Mouse (Mus musculus): ENCODE measurements around the gene Skap2.
A peak's percentile ranks its signal among the peaks of the same experiment; 100 is the strongest.

The Skap2 gene

GRCm38 (mm10) chr6:52012409-52013244, at the start of gene Skap2:
TSS of gene Skap2 (minus strand) at chr6:52012549.
- peak; percentile 94 for ATAC-seq (ENCODE audit: insufficient number of reproducible peaks, low FRiP score, low TSS enrichment)

GRCm38 (mm10) chr6:52058899-52059448, 46.6 kb upstream of the Skap2 start:
- ATAC-seq (ENCODE audit: insufficient number of reproducible peaks, low FRiP score, low TSS enrichment) = no peak

- ATAC-seq (ENCODE audit: insufficient number of reproducible peaks, low FRiP score, low TSS enrichment) = no peak
Observed at GRCm38 (mm10) chr6:52058120-52058519, 45.8 kb upstream of the Skap2 start.

GRCm38 (mm10) chr6:52053567-52054561, 41.5 kb upstream of the Skap2 start:
- no peak for ATAC-seq (ENCODE audit: insufficient number of reproducible peaks, low FRiP score, low TSS enrichment)

- ATAC-seq (ENCODE audit: insufficient number of reproducible peaks, low FRiP score, low TSS enrichment) = no peak
Observed at GRCm38 (mm10) chr6:52050062-52050461, 37.7 kb upstream of the Skap2 start.

- no peak for ATAC-seq (ENCODE audit: insufficient number of reproducible peaks, low FRiP score, low TSS enrichment)
Observed at GRCm38 (mm10) chr6:52045517-52045916, 33.2 kb upstream of the Skap2 start.

- ATAC-seq (ENCODE audit: insufficient number of reproducible peaks, low FRiP score, low TSS enrichment) = no peak
Observed at GRCm38 (mm10) chr6:52036077-52036476, 23.7 kb upstream of the Skap2 start.

- no peak for ATAC-seq (ENCODE audit: insufficient number of reproducible peaks, low FRiP score, low TSS enrichment)
Observed at GRCm38 (mm10) chr6:52031181-52031580, 18.8 kb upstream of the Skap2 start.

- ATAC-seq (ENCODE audit: insufficient number of reproducible peaks, low FRiP score, low TSS enrichment) = no peak
Observed at GRCm38 (mm10) chr6:52028131-52028530, 15.8 kb upstream of the Skap2 start.

- ATAC-seq (ENCODE audit: insufficient number of reproducible peaks, low FRiP score, low TSS enrichment) = no peak
Observed at GRCm38 (mm10) chr6:52027181-52027580, 14.8 kb upstream of the Skap2 start.

- ATAC-seq (ENCODE audit: insufficient number of reproducible peaks, low FRiP score, low TSS enrichment) = no peak
Observed at GRCm38 (mm10) chr6:52026281-52026680, 13.9 kb upstream of the Skap2 start.

GRCm38 (mm10) chr6:52024730-52025129, 12.4 kb upstream of the Skap2 start:
- no peak for ATAC-seq (ENCODE audit: insufficient number of reproducible peaks, low FRiP score, low TSS enrichment)

GRCm38 (mm10) chr6:52022363-52022762, 10.0 kb upstream of the Skap2 start:
- no peak for ATAC-seq (ENCODE audit: insufficient number of reproducible peaks, low FRiP score, low TSS enrichment)

- ATAC-seq (ENCODE audit: insufficient number of reproducible peaks, low FRiP score, low TSS enrichment) = no peak
Observed at GRCm38 (mm10) chr6:52020276-52020675, 7.9 kb upstream of the Skap2 start.

GRCm38 (mm10) chr6:52013245-52013945, 1.0 kb upstream of the Skap2 start:
- ATAC-seq (ENCODE audit: insufficient number of reproducible peaks, low FRiP score, low TSS enrichment) = no peak

GRCm38 (mm10) chr6:52011559-52012408, 565 bp downstream of the Skap2 start:
- ATAC-seq (ENCODE audit: insufficient number of reproducible peaks, low FRiP score, low TSS enrichment) = no peak

- no peak for ATAC-seq (ENCODE audit: insufficient number of reproducible peaks, low FRiP score, low TSS enrichment)
Observed at GRCm38 (mm10) chr6:52009385-52009784, 3.0 kb downstream of the Skap2 start.

GRCm38 (mm10) chr6:52008757-52009156, 3.6 kb downstream of the Skap2 start:
- no peak for ATAC-seq (ENCODE audit: insufficient number of reproducible peaks, low FRiP score, low TSS enrichment)

GRCm38 (mm10) chr6:52006649-52007218, 5.6 kb downstream of the Skap2 start:
- no peak for ATAC-seq (ENCODE audit: insufficient number of reproducible peaks, low FRiP score, low TSS enrichment)
